Mouse (Mus musculus) left cerebral cortex, adult 11 months (tissue): ENCODE measurements around the gene Spag7.

Source experiments
- DNase-seq: peaks from one replicate; pipeline ENCODE4 v3.0.0; 2022; ENCODE audit warnings: low spot score

The Spag7 gene

GRCm38 (mm10) chr11:70681170-70681569 lies 12.0 kb upstream of the Spag7 start:
- DNase-seq: no peak

DNA sequence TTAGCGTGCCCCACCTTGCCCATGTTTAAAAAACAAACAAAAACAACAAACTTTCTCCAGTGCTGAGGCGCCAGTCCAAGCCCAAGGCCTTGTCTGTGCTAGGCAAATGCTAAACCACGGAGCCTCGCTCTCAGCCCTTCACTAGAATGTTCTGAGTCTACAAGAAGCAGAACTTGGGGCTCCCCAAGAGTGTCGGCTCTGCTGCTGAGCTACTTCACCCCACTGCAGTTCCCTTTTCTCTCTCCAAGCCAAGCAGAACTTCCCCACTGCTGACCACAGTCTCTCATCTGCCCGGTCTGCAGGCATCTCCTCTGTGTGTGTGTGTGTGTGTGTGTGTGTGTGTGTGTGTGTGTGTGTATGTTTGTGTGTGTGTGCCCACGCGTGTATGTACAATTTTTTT lies 10.7 kb upstream of the Spag7 start:
- no peak for DNase-seq

DNA sequence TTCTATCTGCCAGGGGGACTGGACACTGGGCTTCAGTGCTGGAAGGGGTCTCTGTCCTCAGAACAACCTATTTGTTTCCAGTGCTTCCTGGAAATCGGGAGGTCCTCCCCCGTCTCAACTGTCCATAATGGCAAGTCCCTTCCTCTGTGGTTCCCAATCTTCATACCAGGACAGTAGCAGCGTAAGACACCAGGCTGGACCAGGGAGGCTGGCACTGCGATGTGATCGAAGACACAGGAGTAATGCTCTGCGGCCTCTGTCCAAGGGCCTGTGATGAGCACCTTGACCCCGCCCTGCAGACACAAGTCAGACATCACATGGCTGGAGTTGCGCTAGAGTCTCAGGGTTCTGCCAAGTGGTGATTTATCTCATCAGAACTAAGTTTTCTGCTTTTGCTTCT lies 10.1 kb upstream of the Spag7 start:
- DNase-seq: no peak

- DNase-seq: no peak
Observed at GRCm38 (mm10) chr11:70678576-70678975, 9.4 kb upstream of the Spag7 start.

DNA sequence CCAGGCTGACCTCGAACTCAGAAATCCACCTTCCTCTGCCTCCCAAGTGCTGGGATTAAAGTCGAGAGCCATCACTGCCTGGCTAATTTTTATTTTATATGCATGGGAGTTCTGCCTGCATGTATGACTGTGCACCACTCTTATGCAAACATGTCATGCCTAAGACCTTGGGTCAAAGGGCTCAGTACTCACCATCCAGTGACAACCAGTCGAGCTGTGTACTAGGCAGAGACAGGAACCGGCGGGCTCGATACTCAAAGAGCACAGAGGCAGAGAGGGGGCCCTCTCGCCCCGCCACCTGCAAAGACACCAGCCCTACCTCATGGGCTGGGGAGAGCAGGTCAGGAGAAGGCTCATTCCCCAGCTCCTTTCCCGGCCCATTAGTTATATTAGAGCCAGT lies 8.9 kb upstream of the Spag7 start:
- DNase-seq: no peak

DNA sequence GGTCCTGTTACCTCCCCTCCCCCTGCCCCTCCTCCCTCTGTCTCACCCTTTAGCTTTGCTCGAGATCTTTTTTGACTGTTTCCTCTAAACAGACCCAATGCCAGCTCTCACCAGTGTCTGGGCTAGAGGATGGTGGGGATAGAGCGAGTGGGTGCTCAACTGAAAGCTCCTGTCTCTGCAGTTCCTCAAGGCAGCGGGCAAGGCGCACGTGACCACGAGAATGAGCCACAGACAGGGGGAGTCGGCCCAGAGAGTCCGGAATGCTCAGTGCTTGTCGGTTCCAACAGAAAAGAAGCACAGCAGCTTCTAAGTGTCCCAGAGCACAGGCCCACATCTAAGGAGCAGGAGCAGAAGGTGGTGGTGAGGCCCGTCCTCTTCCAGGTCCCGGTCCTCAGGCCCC lies 5.3 kb upstream of the Spag7 start:
- DNase-seq: no peak

DNA sequence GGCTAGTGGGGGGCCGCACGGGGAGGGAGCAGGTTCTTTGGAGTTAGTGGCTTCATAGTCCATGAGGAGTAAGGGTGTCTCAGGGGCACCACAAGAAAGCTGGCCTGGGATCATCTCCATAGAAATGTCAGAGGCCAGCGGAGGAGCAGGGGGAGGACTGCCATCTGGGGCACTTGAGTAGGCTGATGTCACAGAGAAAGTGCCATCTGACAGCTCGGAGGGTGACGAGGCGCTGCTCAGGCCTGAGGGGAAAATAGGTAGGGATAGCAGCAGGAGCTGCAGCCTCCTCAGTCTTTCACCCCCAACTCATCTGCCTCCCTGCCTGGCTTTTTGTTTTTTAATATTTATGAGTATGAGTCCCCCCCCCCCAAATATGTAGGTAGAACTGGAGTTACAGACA lies 4.8 kb upstream of the Spag7 start:
- no peak for DNase-seq

- no peak for DNase-seq
Observed at GRCm38 (mm10) chr11:70671333-70672047, 2.3 kb upstream of the Spag7 start.

DNA sequence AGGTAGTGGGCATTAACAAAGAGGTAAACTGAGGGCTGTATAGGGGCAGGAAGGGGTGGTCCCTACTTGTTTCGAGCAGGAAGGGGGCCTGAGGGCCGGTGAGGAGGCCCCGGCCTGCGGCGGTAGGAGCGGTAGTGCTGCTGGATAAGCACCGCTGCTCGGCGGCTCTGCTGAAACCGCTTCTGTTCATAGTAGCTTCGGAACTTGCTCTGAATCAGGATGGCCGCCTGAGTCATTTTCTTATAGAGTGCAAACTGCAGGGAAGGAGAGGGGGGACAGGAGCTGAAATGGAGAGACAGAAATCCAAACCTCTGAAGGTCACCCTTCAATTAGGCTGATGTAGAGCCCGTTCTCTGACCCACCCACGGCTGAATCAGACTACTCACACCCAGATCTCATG lies 1.3 kb upstream of the Spag7 start:
- DNase-seq: no peak

- DNase-seq: no peak
Observed at GRCm38 (mm10) chr11:70669582-70670345, 548 bp upstream of the Spag7 start.

- no peak for DNase-seq
Observed at GRCm38 (mm10) chr11:70668335-70668770, 863 bp downstream of the Spag7 start.

- no peak for DNase-seq
Observed at GRCm38 (mm10) chr11:70667271-70668150, 1.7 kb downstream of the Spag7 start.

DNA sequence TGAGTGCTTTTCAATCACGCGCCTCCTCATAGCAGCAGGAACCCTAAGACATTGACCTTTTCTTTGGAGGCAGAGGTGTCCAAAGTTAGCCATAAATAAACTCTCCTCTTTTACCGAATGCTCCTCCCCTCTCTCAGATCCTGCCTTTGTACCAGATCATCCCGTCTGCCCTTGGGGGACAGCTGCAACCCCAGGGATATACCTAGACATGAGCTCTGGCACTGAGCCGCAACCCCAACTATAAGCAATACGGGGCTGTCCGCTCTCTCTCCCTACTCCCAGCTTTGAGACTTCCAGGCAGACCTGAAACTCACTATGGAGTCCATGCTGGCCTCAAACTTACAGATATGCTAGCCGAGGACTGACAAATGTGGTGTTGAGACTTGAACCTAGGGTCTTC lies 2.5 kb downstream of the Spag7 start:
- no peak for DNase-seq

DNA sequence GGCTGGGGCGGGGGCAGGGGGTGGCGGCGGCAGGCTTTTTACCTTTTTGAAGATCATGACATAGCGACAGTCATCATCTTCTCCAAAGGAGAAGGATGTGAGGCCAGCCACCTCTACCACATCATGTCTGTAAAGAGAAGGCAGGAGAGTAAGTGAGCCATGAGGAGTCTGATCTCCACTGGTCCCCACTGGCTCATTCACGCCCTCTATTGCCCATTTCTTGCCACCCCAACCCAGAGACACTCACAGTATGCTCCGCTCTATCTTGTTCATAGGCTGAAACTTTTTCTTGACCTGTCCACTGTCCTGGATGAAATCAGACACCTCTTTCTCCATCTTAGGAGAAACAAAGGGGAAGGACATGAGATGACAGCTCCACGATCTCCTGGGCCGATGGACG lies 4.5 kb downstream of the Spag7 start:
- no peak for DNase-seq

- DNase-seq: no peak
Observed at GRCm38 (mm10) chr11:70663957-70664356, 5.3 kb downstream of the Spag7 start.

DNA sequence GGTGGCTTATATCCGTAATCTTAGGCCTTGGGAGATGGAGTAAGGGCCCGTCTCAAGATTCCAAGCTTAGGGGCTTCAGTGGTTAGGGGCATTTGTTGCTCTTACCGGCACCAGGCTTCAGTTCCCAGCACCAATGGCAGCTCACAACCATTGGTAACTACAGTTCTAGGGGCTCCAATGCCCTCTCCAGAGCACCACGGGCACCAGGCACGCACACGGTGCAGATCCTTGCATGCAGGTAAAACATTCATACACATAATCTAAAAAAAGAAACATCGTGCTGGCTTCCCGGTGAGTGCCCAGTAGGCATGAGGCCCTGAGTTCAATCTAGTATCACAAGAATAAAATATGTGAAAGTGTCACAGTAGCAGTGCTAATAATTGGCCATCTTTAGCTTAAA lies 6.1 kb downstream of the Spag7 start:
- no peak for DNase-seq

GRCm38 (mm10) chr11:70660571-70660970 lies 8.6 kb downstream of the Spag7 start:
- no peak for DNase-seq

- no peak for DNase-seq
Observed at GRCm38 (mm10) chr11:70658942-70659341, 10.3 kb downstream of the Spag7 start.

GRCm38 (mm10) chr11:70658521-70658920 lies 10.7 kb downstream of the Spag7 start:
- DNase-seq: no peak

DNA sequence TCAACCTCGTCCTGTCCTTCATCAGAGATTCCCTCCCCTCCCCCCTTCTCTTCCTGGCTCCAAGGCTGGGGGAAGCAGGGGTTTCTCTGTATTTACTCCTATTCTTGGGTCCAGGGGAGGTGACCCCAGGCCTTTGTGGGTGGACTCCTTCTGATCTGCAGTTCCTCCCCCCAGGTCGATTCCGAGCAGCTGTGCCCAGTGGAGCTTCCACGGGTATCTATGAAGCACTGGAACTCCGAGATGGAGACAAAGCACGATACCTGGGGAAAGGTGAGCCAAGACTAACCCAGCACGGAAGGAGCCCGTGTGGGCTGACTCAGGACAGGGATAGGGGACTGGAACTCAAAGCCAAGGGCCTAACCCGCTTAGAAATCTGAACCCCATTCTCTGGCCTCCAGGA lies 11.2 kb downstream of the Spag7 start:
- DNase-seq: no peak

GRCm38 (mm10) chr11:70657573-70657972 lies 11.6 kb downstream of the Spag7 start:
- DNase-seq: no peak

GRCm38 (mm10) chr11:70656964-70657363 lies 12.3 kb downstream of the Spag7 start, which contains the start of gene Eno3:
Gene Eno3, plus strand, starts transcription at chr11:70657202.
- no peak for DNase-seq
